Mouse (Mus musculus): ENCODE measurements around the gene Zfp541. TPM values are rescaled to one million over a fixed set of nuclear protein-coding genes. Genes with fewer than 3 reads are reported as not detected.

Gene Zfp541
- total RNA-seq, 4 experiments from 2014 or later, result 0.10 to 0.28 (median 0.12) TPM; not detected in 1

- no peak for DNase-seq
These were observed 19.0 kb downstream of the Zfp541 start for GRCm38 (mm10) chr7:16080581-16080980.

- DNase-seq, result no peak
These were observed 21.7 kb downstream of the Zfp541 start for GRCm38 (mm10) chr7:16083361-16083760.

GRCm38 (mm10) chr7:16087587-16087986 lies 26.0 kb downstream of the Zfp541 start:
- no peak for DNase-seq

GRCm38 (mm10) chr7:16094592-16094991 lies 33.0 kb downstream of the Zfp541 start:
- no peak for DNase-seq

GRCm38 (mm10) chr7:16098021-16099017 lies 36.7 kb downstream of the Zfp541 start, which contains the start of gene Napa:
Gene Napa, plus strand, starts transcription at chr7:16098458.
- DNase-seq, result peak; percentile 100

GRCm38 (mm10) chr7:16099901-16100300 lies 38.3 kb downstream of the Zfp541 start:
- DNase-seq, result no peak

GRCm38 (mm10) chr7:16101081-16101480 lies 39.5 kb downstream of the Zfp541 start:
- no peak for DNase-seq

- DNase-seq, result no peak
These were observed 40.3 kb downstream of the Zfp541 start for GRCm38 (mm10) chr7:16101726-16102475.

- no peak for DNase-seq
These were observed 41.1 kb downstream of the Zfp541 start for GRCm38 (mm10) chr7:16102686-16103226.

- DNase-seq, result no peak
These were observed 42.1 kb downstream of the Zfp541 start for GRCm38 (mm10) chr7:16103760-16104159.

GRCm38 (mm10) chr7:16104611-16105388 lies 43.2 kb downstream of the Zfp541 start:
- DNase-seq, result no peak

- DNase-seq, result no peak
These were observed 47.4 kb downstream of the Zfp541 start for GRCm38 (mm10) chr7:16108886-16109542.

- no peak for DNase-seq
These were observed 48.5 kb downstream of the Zfp541 start for GRCm38 (mm10) chr7:16110158-16110557.

GRCm38 (mm10) chr7:16111284-16112090 lies 49.9 kb downstream of the Zfp541 start:
- no peak for DNase-seq

GRCm38 (mm10) chr7:16116418-16116817 lies 54.8 kb downstream of the Zfp541 start:
- no peak for DNase-seq

- no peak for DNase-seq
These were observed 55.5 kb downstream of the Zfp541 start for GRCm38 (mm10) chr7:16117100-16117499.

GRCm38 (mm10) chr7:16119569-16120261 lies 58.1 kb downstream of the Zfp541 start, which contains the start of gene Kptn:
Gene Kptn, plus strand, starts transcription at chr7:16119895.
- peak; percentile 87 for DNase-seq

- no peak for DNase-seq
These were observed 58.6 kb downstream of the Zfp541 start for GRCm38 (mm10) chr7:16120262-16120600.

GRCm38 (mm10) chr7:16125829-16126228 lies 64.2 kb downstream of the Zfp541 start:
- DNase-seq, result no peak

GRCm38 (mm10) chr7:16128344-16128743 lies 66.7 kb downstream of the Zfp541 start:
- DNase-seq, result no peak
